Mouse (Mus musculus) lung, postnatal 25 days (tissue): ENCODE data around the gene Podxl2.
A peak's percentile ranks its signal among the peaks of the same experiment; 100 is the strongest.

Source experiments
- DNase-seq: peaks from one replicate; pipeline ENCODE4 v3.0.0; 2022; ENCODE audit warnings: low spot score

The Podxl2 gene

DNA sequence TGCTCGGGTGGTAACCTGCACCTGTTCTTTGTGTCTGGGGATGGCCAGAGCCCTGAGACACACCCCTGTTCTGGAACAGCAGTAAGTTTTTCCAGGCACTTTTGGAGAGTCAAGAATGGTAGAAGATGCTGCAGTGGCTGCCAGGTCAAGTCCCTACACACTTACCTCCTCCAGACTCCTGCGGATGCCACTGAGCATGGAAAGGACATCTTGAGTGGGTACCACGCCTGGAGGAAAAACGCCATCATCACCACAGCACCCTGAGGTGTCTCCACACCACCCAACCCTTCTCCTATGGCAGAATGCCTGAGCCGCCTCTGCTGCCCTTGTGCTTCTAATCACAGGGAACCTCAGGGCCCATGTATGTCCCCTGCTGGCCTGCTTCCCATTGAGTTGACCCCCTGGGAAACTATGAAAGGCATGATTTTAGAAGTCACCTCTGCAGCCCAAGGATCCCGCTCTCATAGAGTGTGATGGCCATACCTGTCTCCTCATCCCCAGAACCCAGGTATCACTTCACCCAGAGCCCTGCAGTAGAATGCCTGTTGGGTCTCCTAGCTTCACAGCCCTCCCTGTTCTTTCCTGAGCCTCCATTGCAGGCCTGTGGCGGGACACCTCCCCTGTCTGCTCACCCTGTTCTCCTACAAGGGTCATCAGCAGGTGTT, 29.8 kb downstream of the Podxl2 start:
- no peak for DNase-seq

DNA sequence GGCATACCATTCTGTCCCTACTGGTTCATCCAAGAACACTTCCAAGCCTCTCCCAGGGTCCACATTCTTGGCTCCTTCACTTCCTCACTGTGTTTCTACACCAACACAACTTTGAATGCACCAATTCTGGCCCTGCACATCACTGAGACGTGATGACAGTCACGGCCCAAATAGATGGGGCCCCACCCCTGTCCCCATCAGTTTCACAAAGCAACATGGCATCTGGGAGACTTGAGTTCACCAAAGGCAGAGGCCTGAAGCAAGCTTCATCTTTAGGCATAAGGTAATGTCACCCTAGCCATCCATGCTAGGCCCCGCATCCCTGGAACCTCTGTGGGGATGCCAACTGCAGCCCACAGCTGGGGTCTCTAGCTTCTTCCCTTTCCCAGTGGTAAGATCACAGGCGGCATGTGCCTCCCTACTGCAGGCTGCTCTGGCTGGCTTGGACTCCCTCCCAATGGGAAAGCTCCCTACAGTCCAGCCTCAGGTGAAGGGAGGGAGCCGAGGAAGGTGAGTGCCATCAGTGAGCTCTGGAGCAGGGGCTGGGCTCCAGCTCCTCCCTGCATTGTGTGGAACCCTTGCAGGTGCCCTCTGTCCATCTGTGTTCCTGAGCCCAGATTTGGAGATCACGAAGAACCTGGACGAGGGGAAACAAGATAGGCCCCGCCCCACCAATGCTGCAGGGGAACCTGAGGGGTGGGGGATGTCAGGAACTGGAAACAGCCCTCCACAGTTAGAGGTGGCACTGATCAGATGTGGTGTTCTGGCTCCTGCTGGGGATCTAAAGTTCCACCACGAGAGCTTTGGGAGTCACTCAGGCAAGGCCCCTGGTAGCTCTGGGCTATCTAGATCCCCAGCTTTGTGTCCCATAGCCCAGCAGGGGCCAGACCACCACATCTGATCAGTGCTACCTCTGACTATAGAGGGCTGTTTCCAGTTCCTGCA, 30.8 kb downstream of the Podxl2 start:
- DNase-seq = no peak

DNA sequence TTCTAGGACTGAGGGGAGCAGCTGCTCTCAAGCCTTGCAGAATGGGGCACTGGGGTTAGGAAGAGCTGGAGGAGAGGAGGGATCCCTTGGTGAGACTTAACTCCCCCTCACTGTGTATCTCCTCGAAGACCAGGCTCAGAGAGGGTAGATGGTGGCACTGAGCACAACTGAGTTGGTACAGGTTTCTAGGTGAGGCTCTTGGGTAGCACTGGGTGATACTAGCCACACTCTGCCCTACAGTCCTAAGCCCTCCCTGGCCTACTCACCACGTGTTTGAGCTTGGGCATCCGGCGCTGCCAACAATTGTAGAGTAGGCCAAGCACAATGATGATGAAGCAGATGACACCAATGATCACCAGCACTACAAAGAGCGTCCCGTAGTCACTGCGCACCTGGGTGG, 31.6 kb downstream of the Podxl2 start:
- DNase-seq = no peak

DNA sequence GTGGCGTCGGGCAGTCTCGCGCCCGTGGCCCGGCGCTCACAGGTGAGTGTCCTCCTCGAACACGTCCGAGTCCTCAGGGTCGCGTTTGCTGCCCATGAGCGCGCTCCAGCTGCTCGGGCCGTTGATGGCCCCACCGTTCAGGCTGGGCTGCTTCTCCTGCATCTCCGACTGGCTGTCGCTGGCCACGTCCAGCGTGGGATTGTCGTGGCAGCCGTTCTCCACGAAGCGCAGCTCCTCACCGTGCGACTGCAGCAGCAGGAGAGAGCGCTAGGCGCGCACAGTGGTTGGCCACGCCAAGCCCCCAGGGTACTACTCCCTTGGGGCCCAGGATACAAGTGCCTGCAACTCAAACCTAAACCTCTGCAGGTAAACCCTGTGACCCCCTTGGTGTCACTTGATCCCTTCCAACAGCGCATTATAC, 32.1 kb downstream of the Podxl2 start:
- DNase-seq = no peak

DNA sequence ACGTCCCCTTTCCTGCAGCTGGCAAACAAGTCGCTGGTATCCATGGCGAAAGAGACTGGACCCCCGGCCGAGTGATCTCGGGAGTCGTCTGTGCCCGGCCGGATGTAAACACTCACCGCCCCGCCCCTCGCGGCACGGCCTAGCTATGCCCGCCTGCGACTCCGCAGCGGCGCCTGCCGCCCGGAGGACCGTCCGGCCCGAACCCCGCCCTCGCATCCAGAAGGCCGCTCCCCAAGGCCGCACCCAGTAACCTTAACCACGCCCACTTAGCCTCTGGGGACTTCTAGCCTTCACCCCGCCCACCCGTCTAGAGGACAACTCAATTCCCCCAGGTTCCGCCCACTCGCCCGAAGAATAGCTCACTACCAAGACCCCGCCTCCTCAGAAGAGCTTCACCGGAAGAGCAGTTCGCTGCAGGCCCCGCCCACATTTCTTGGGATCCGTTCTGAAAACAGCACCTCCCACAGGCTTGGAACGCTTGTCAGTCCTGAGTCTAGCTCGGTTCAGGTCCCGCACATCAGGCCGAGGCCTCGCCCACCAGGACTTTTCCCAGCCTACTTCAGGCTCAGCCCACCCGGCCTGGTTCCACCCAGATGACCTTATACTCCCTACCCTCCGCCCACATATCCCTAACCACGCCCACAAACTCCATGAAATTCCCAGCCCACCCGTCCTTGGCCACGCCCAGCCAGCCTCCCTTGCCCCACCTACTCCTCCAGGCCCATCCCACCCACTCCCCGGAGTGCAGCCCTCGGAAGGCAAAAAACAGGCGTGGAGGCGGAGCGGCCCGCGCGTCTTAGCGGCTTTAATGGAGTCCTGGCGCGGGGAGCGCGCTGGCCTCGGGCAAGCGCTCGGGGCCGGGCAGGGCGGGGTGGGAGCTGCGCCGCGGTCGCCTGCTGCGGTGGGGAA, 32.8 kb downstream of the Podxl2 start, which contains the start of gene Abtb1:
Abtb1 (minus strand) TSS at position 204 of the 909 bp plus-strand sequence.
- DNase-seq = peak; percentile 100

DNA sequence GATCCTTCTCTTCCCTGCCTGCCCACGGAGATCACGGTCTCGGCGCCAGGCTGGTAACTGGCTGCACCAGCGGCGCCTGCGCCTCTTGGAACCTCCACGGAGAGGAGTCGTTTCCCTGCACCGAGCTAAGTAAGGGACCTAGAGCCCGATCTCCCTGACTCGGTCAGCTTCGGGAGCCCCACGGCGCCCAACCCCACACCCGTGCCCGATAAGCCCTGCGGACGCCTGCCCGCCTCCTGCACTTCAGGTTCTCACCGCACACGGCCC, 33.4 kb downstream of the Podxl2 start:
- no peak for DNase-seq

DNA sequence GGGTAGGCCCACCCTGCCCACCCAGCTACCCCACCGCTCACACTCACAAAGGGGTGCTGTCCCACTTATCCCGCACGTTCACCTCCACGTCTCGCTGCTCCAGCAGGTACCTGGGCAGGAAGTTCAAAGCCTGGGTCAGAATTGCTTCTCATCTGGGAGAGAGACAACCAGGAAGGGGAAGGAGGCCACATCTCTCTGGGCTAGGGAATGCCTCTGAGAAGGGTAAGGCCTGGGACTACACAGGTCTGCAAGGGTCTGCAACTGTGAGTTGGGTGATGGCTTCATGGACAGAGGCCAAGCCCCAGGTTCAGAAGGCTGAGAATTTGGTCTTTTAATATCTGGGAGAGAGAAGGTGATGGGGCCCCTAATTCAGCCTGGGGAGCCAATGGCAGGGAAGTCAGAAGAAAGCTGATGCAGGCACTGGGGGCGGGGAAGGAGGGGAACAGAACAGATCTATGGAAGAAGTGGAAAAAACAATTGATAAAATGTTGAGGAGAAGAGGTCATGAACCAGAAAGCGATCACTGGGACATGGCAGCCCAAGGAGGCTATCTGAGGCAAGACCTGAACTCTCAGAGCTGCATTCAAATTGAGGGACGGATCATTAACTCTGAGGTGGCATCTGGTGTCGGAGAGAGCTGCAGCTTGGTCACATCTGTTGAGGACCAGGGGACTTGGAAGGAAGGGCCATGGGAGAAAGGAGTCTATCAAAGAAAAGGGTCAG, 33.9 kb downstream of the Podxl2 start:
- no peak for DNase-seq

DNA sequence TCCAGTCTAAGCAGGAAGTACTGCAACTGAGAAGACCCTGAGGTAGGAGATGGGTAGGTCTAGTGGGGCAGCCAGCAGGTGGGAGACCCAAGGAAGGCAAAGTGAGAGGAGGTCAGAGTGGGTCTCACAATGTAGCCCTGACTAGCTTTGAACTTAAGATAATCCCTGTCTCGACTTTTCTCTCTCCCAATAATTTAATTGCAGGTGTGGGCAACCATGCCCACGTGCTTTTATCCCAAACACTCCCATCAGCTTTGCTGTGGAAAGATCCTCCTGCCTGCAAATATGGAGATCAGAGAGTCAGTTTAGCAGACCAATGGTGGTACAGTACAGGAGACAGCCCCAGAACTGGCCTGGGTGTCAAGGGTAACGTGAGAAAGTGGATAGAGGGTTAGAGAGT, 34.6 kb downstream of the Podxl2 start:
- DNase-seq = no peak

DNA sequence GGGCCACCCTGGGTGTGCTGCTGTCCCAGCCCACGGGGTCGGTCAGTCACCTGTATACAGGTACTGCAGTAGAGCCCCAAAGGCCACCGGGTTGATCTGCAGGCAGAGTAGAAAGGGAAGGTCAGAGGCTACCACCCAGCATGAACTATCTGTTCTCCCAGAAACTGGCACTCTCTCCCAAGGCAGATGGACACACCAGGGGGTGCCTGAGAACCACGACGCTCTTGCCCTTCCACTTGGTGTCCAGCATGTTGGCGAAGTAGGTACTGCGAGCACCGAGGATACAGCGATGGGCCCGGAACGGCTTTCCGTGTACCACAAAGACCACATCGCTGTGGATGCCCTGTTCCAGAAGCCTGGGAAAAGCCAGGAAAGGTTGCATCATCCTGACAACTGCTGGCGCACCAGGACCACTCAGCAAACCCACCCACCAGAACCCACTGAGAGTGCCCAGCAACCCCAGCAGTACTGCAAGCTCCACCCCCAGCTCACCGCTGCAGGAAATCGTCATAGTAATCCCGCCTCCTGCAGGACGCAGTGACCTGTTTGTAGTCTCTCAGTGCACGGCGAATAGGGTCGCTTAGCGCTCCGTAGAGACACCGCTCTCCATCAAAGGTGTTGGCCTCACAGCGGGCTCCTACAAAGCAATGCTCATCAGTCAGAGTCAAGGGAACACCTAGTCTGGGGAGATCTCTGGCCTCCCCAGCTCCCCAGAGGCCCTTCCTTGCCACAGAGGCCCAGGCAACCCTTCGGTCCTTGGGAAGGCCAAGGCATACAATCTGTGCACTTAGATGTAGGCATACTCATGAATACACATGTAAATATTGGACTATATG, 35.5 kb downstream of the Podxl2 start:
- DNase-seq = no peak

DNA sequence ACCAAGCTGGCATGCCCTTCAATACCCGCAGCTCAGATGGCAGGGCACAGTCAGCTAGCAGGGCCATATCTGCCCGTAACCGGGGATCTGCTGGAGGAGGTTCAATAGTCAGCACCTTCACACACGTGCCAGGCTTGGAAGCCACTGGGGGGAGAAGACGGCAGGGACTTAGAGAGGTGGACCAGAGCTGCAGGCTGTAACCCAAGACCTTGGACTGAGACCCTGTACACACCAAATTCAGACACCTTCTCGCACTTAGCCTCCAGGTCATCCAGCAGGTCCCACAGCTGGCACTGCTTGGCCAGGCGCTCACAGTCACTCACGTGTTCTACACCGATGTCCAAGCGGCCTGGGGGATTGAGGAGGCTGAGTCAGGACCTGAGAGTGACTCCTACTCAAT, 36.2 kb downstream of the Podxl2 start:
- no peak for DNase-seq

DNA sequence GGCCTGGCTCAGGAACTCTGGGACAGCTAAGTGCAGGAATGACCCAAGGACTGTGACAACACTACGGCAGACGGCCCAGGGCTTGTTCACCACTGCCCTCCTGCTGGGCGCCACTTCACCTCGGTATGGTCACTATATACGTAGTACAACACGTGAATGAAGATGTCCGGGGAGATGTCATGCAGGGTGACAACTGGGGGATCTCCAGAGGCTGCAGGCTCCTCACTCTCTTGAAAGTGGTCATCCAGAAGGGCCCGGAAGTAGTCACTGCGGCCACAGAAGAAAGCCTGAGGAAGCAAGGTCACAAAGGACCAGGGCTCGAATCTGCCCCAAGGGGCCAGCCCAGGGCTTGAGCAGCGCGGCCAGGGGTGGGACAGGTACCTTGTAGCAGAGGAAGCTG, 36.8 kb downstream of the Podxl2 start:
- DNase-seq = no peak

DNA sequence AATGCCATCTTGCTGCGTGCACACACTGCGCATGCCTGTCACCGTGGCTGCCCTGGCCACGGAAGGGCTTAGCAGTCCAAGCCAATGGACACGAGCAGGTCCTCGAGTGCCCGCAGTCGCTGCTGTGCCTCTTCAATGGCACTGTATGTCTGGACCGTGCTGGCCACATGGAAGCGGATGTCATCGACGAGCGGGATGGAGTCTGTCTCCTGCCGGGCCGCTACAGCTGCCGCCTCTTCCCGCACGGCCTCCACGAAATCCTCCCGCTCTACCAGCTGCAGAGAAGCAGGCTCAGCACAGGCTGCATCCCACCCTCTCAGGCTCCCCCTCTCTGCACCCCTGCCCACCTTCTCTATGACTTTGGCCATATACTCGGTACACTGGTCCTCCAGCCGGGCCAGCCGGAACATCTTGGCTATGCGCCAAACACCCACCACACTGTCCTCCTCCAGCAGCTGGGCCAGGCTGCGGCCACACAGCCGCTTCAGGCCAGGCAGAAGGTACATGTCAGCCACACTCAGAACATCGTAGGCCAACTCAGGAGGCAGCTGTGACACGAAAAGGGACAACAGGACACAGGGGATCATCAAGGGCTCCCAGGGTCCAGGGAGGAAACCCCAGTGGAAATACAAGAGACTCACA, 38.5 kb downstream of the Podxl2 start:
- no peak for DNase-seq

DNA sequence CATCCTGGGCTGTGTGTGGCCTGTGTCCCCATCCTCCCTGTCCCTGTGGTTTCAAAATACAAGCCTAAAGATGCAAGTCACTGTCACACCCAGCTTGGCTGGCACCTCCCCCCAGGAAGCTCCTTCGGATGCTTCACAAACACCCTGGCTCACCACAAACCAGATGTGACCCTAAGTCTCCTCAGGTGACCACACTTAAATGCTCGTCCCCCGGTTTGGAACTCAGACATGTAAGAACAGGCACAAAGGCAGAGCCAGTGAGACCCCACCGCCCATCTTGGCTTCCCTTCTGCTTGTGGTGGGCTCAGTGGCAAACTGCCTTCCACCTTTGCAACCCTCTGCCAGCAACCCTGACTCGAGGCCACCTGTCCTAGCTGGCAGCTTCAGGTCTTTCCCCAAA, 39.8 kb downstream of the Podxl2 start:
- no peak for DNase-seq

DNA sequence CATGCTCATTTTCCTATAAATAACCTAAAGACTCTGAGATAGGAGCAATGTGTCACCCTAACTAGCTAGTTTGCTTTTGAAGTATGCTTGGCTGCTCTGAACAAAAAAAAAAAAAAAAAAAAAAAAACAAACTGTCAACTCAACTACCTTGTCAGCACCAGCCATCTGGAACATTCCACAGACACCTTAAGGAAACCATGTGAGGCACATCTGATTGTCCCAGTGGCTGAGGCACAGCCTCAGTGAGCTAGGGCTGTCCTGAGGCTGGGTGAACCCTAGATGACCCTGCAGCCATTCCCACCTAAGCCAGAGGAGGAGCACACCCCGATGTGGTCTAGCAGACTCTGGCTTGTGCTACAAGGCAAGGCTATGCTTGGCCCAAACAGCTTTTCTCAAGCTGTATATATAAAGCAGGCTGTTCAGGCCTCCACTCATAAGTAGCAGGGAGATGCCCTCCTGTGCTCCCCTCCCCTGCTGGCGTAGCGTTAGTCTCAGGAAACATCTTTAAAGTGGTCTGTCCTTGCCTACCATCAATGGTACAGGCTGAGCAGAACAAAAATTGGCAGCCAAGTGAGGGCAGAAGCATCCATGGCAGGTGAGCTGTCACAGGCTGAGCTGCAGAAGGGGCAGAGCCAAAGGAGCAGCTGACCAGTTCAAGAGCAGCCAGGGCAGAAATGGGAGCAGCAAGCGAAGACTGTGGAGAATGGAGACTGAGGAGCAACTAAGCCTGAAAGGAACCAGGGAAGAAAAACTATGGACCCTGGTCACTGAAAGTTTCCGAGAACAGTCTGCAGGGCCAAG, 41.3 kb downstream of the Podxl2 start:
- DNase-seq = no peak

DNA sequence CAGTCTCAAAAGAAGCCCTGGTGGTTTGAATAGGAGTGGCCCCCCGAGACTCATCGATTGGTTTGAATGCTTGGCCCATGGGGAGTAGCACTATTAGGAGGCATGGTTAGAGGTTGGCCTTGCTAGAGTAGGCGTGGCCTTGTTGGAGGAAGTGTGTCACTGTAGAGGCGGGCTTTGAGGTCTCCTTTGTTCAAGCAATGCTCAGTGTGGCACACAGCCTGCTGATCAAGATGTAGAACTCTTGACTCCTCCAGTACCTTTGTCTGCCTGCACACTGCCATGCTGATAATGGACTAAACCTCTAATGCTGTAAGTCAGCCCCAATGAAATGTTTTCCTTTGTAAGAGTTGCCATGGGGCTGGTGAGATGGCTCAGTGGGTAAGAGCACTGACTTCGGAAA, 42.2 kb downstream of the Podxl2 start:
- no peak for DNase-seq

DNA sequence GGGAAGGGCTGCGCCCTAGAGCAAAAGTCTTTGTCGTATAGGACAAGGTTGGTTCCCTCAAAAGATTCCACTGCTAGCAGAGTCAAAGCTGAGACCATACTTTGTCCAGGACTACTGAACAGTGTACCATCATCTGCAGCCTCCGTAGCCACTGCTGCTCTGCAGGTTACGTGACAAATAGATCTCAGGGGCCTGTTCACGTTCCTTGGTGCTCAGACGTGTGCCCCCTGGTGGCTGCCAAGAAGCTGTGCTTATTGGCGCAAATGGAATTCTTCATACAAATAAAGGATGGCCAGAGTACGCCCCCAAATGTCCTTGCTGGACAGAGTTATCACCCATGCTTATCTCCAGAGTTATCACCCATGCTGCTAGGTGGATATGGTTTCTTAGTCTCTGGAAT, 43.4 kb downstream of the Podxl2 start:
- peak; percentile 63 for DNase-seq

DNA sequence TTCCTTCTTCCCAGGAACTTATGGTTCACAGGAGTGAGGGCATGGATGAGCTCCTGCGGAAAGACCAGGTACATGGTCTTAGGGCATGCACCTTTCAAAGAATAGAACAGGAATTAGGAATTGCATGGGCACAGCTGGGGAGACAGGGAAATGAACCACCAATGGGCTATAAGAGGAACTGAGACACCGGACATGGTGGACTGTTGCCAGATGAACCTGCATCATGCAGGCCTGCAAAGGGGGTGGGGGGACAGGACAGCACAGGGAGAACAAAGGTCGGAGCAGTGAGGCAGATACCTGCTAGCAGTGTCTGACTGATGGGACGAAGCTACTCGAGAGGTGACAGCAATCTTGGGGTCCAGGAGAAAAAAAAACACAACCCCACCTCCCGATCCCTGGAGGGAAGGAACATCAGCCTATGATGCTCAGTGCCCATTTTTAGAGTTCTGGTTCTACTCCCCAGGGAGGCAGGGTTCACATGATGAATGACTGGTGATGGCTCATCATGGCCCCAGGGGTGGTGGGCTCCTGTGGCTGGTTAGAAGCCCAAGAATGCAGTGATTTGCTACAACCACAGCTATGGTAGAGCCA, 44.6 kb downstream of the Podxl2 start:
- DNase-seq = no peak

DNA sequence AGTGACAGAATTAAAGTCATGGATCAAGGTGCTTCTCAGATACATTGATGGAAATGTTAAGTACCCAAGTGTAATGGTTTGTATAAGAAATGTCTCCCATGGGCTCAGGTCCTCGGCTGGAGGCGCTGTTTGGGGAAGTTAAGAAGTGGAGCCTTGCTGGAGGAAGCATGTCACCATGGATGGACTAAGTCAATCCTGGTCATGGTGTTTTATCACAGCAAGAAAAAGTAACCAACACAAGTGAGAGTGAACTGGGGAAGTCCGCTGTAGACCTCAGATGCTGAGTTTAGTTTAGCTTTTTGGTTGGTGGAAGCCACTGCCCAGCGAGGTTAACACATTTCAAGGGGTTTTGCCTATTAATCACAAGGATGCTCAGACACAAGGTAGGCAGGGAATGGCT, 45.3 kb downstream of the Podxl2 start:
- no peak for DNase-seq
